Mouse (Mus musculus) liver, embryonic 14.5 days (tissue): ENCODE measurements around the gene Kcnj10.

Experiments used
- CTCF ChIP-seq: IDR thresholded peaks from 2 replicates; pipeline ENCODE4 v1.5.1; 2016; ENCODE audit warnings: antibody characterized with exemption, low read depth, control low read depth
- EP300 ChIP-seq: IDR thresholded peaks from 2 replicates; pipeline ENCODE4 v1.6.1; 2016; ENCODE audit warnings: antibody characterized with exemption, low read depth

- no peak for TF ChIP-seq EP300
- no peak for TF ChIP-seq CTCF
These were observed 13.0 kb upstream of the Kcnj10 start for GRCm38 (mm10) chr1:172328041-172328440.
